Mouse (Mus musculus): ENCODE measurements around the gene Trim44. TPM values are rescaled to one million over a fixed set of nuclear protein-coding genes. Genes with fewer than 3 reads are reported as not detected.

The Trim44 gene
- total and polyA plus RNA-seq, 3 experiments: 21.7 to 55.3 (median 49.1) TPM

GRCm38 (mm10) chr2:102431084-102431483, 23.5 kb upstream of the Trim44 start:
- no peaks in the 10 kb centered on the region for H3K9me3 ChIP-seq (replicated peaks; ENCODE audit: insufficient read depth, low read length)
- H3K36me3 ChIP-seq (ENCODE audit: control insufficient read depth in 1 of 2, insufficient read depth in 2 of 2, low read length in 2 of 2): no peaks in the 10 kb centered on the region
- H3K27me3 ChIP-seq (ENCODE audit: control insufficient read depth in 1 of 2, insufficient read depth in 2 of 2, low read length in 2 of 2): peaks cover 0 to 3% of the 10 kb centered on the region in 2 experiments
- no peaks in the 10 kb centered on the region for H3K79me2 ChIP-seq (ENCODE audit: control insufficient read depth, insufficient read depth, low read length, poor library complexity)
- no peak overlapping the region for H3K27ac ChIP-seq (ENCODE audit: control insufficient read depth, low read depth, low read length)
- TF ChIP-seq ZKSCAN1 (IDR thresholded peaks at IDR 0.05; ENCODE audit: low read depth, low read length) (no peak), MAFK (IDR thresholded peaks at IDR 0.05; ENCODE audit: borderline replicate concordance, low read depth, low read length) (no peak), MAZ (IDR thresholded peaks at IDR 0.05; ENCODE audit: low read depth, low read length) (no peak), GATA1 (IDR thresholded peaks at IDR 0.05; ENCODE audit: low read depth, low read length) (no peak), EP300 (IDR thresholded peaks at IDR 0.05; ENCODE audit: low read depth in 1 of 2, low read length in 2 of 2) (no peak)
- H3K4me3 ChIP-seq (ENCODE audit: control insufficient read depth in 1 of 2, insufficient read depth in 1 of 2, low read depth in 2 of 2, low read length in 2 of 2): no peak overlapping the region
- H3K9ac ChIP-seq (ENCODE audit: control insufficient read depth, low read depth, low read length, poor library complexity, severe bottlenecking): no peak overlapping the region
- DNase-seq (ENCODE audit: low read depth, low spot score): no peak
- no peaks in the 10 kb centered on the region for H3K4me1 ChIP-seq (ENCODE audit: control insufficient read depth in 1 of 2, insufficient read depth in 2 of 2, low read length in 2 of 2)

DNA sequence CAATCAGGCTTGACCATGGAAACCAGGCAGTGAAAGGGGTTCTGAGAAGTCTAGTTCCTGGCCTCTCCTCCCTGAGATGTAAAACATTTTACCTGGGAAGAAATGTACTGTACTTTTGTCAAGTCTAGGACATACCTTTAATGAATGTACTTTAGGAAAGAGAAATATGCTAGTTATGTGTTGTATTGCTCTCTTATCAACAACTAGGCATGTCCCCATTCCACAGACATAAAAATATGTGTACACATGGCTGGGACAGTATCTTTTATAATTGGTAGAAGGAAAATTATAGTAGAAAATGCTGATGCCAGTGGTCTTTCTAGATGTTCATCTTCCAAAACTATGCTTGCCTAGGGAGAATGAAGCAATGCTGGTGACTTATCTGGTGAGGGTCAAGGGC, 20.3 kb upstream of the Trim44 start:
- Histone ChIP-seq H3K79me2 (ENCODE audit: control insufficient read depth, insufficient read depth, low read length, poor library complexity) (no peaks in the 10 kb centered on the region), H3K4me3 (ENCODE audit: control insufficient read depth in 1 of 2, insufficient read depth in 1 of 2, low read depth in 2 of 2, low read length in 2 of 2) (no peak overlapping the region), H3K36me3 (ENCODE audit: control insufficient read depth in 1 of 2, insufficient read depth in 2 of 2, low read length in 2 of 2) (no peaks in the 10 kb centered on the region), H3K27me3 (ENCODE audit: control insufficient read depth in 1 of 2, insufficient read depth in 2 of 2, low read length in 2 of 2) (peaks cover 3 to 4% of the 10 kb centered on the region in 2 experiments), H3K27ac (ENCODE audit: control insufficient read depth, low read depth, low read length) (no peak overlapping the region), H3K9me3 (replicated peaks; ENCODE audit: insufficient read depth, low read length) (no peaks in the 10 kb centered on the region), H3K4me1 (ENCODE audit: control insufficient read depth in 1 of 2, insufficient read depth in 2 of 2, low read length in 2 of 2) (no peaks in the 10 kb centered on the region), H3K9ac (ENCODE audit: control insufficient read depth, low read depth, low read length, poor library complexity, severe bottlenecking) (no peak overlapping the region)
- no peak for DNase-seq (ENCODE audit: low read depth, low spot score)
- no peak for TF ChIP-seq NRF1 (IDR thresholded peaks at IDR 0.05; ENCODE audit: insufficient read depth, low read depth, low read length, poor library complexity, severe bottlenecking)

DNA sequence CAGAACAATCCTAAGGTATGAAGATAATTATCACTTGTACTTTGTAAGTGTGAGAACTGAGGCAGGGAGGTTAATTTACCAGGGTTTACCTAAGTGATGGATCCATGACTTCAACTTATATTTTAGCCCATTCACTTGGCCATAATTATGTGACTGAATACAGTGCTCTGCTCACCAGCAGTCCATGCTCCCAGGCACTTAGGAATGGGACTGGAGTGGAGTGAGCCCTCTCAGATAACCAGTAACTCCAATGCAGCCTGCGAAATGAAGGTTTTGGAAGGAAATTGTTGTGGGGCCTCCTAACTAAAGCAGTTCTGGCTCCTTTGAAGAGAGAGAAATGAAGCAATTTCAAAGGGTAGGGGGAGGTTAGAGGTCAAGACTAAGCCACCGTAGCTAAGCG, 18.8 kb upstream of the Trim44 start:
- no peak for DNase-seq (ENCODE audit: low read depth, low spot score)
- H3K27me3 ChIP-seq (ENCODE audit: control insufficient read depth in 1 of 2, insufficient read depth in 2 of 2, low read length in 2 of 2): peaks cover 3 to 5% of the 10 kb centered on the region in 2 experiments
- no peak for TF ChIP-seq UBTF (IDR thresholded peaks at IDR 0.05; ENCODE audit: borderline replicate concordance, insufficient read depth, low read depth, low read length)
- TF ChIP-seq MYB (IDR thresholded peaks at IDR 0.05; ENCODE audit: low read depth, low read length): no peak
- no peak for TF ChIP-seq ZKSCAN1 (IDR thresholded peaks at IDR 0.05; ENCODE audit: low read depth, low read length)
- TF ChIP-seq EP300 (IDR thresholded peaks at IDR 0.05; ENCODE audit: low read depth in 1 of 2, low read length in 2 of 2): no peak
- TF ChIP-seq JUND (IDR thresholded peaks at IDR 0.05; ENCODE audit: low read depth, low read length): no peak
- TF ChIP-seq POLR2AphosphoS5 (IDR thresholded peaks at IDR 0.05; ENCODE audit: borderline replicate concordance, low read depth, low read length): no peak
- no peak for TF ChIP-seq MEF2A (IDR thresholded peaks at IDR 0.05; ENCODE audit: extremely low read depth, insufficient replicate concordance, low read depth, low read length, poor library complexity, severe bottlenecking)
- no peak for TF ChIP-seq ETS1 (IDR thresholded peaks at IDR 0.05; ENCODE audit: low read depth, low read length)
- TF ChIP-seq MXI1 (IDR thresholded peaks at IDR 0.05; ENCODE audit: low read depth, low read length): no peak
- TF ChIP-seq MAFK (IDR thresholded peaks at IDR 0.05; ENCODE audit: borderline replicate concordance, low read depth, low read length): no peak
- no peak for TF ChIP-seq NELFE (IDR thresholded peaks at IDR 0.05; ENCODE audit: low read depth, low read length)
- no peak for TF ChIP-seq ELF1 (IDR thresholded peaks at IDR 0.05; ENCODE audit: low read depth, low read length)
- no peak for TF ChIP-seq E2F4 (IDR thresholded peaks at IDR 0.05; ENCODE audit: borderline replicate concordance, low read depth, low read length)
- TF ChIP-seq POLR2A (IDR thresholded peaks at IDR 0.05; ENCODE audit: control insufficient read depth in 1 of 2, insufficient read depth in 1 of 2, low read depth in 1 of 2, low read length in 2 of 2, poor library complexity in 1 of 2): no peak
- TF ChIP-seq SMC3 (IDR thresholded peaks at IDR 0.05; ENCODE audit: low read depth, low read length): no peak
- no peak for TF ChIP-seq NRF1 (IDR thresholded peaks at IDR 0.05; ENCODE audit: insufficient read depth, low read depth, low read length, poor library complexity, severe bottlenecking)
- no peak for TF ChIP-seq MAZ (IDR thresholded peaks at IDR 0.05; ENCODE audit: low read depth, low read length)
- no peak for TF ChIP-seq TBP (IDR thresholded peaks at IDR 0.05; ENCODE audit: low read depth, low read length)
- TF ChIP-seq USF2 (IDR thresholded peaks at IDR 0.05; ENCODE audit: borderline replicate concordance in 1 of 2, insufficient read depth in 1 of 2, low read depth in 1 of 2, low read length in 2 of 2): no peak
- TF ChIP-seq GABPA (IDR thresholded peaks at IDR 0.05; ENCODE audit: low read depth, low read length): no peak
- no peak overlapping the region for H3K27ac ChIP-seq (ENCODE audit: control insufficient read depth, low read depth, low read length)
- H3K36me3 ChIP-seq (ENCODE audit: control insufficient read depth in 1 of 2, insufficient read depth in 2 of 2, low read length in 2 of 2): no peaks in the 10 kb centered on the region
- H3K9ac ChIP-seq (ENCODE audit: control insufficient read depth, low read depth, low read length, poor library complexity, severe bottlenecking): no peak overlapping the region
- no peaks in the 10 kb centered on the region for H3K79me2 ChIP-seq (ENCODE audit: control insufficient read depth, insufficient read depth, low read length, poor library complexity)
- no peaks in the 10 kb centered on the region for H3K4me1 ChIP-seq (ENCODE audit: control insufficient read depth in 1 of 2, insufficient read depth in 2 of 2, low read length in 2 of 2)
- H3K4me3 ChIP-seq (ENCODE audit: control insufficient read depth in 1 of 2, insufficient read depth in 1 of 2, low read depth in 2 of 2, low read length in 2 of 2): no peak overlapping the region
- H3K9me3 ChIP-seq (replicated peaks; ENCODE audit: insufficient read depth, low read length): no peaks in the 10 kb centered on the region
